Mouse (Mus musculus) neural tube, embryonic 11.5 days (tissue): ENCODE measurements around the gene Notch3. TPM values are rescaled to one million over a fixed set of nuclear protein-coding genes. Genes with fewer than 3 reads are reported as not detected.

Experiments
- ATAC-seq: fragments of 200-750 bp; cut with Nextera tagmentation; 2 replicates; pipeline ENCODE4 v1.8.0; 2017; ENCODE audit warnings: moderate number of reproducible peaks, mild to moderate bottlenecking, moderate TSS enrichment, moderate library complexity; ENCODE audit not compliant: insufficient read depth, low FRiP score, low TSS enrichment
- DNase-seq: peaks from one replicate; pipeline ENCODE4 v3.0.0-alpha.2; 2015; ENCODE audit warnings: low spot score
- H3K27ac ChIP-seq: fragments of 300-500 bp; sonication (generic); 2 replicates; pipeline ENCODE4 v1.5.1; 2014; ENCODE audit warnings: low read depth, mild to moderate bottlenecking, low read length
- H3K27me3 ChIP-seq: fragments of 300-500 bp; sonication (generic); 2 replicates; pipeline ENCODE4 v1.6.1; 2014; ENCODE audit warnings: mild to moderate bottlenecking, low read length, mixed read lengths; ENCODE audit not compliant: control insufficient read depth, insufficient read depth
- H3K36me3 ChIP-seq: fragments of 300-500 bp; sonication (generic); 2 replicates; pipeline ENCODE4 v1.6.1; 2014; ENCODE audit warnings: mild to moderate bottlenecking, low read length, moderate library complexity, mixed read lengths; ENCODE audit not compliant: control insufficient read depth, insufficient read depth
- H3K4me1 ChIP-seq: fragments of 300-500 bp; sonication (generic); 2 replicates; pipeline ENCODE4 v1.6.1; 2014; ENCODE audit warnings: low read length, mixed read lengths; ENCODE audit not compliant: control insufficient read depth, insufficient read depth
- H3K4me2 ChIP-seq: fragments of 300-500 bp; sonication (generic); 2 replicates; pipeline ENCODE4 v1.6.1; 2014; ENCODE audit warnings: low read depth, mild to moderate bottlenecking, moderate library complexity
- H3K4me3 ChIP-seq: fragments of 300-500 bp; sonication (generic); 2 replicates; pipeline ENCODE4 v1.5.1; 2014; ENCODE audit warnings: low read depth, low read length
- H3K9ac ChIP-seq: fragments of 300-500 bp; sonication (generic); 2 replicates; pipeline ENCODE4 v1.6.1; 2014; ENCODE audit warnings: mild to moderate bottlenecking, low read length
- H3K9me3 ChIP-seq: fragments of 300-500 bp; sonication (generic); 2 replicates; pipeline ENCODE4 v1.6.1; 2016; ENCODE audit warnings: low read length; ENCODE audit not compliant: control insufficient read depth
- WGBS: fragments of 180-500 bp; shearing (Covaris S2); extraction: QIAGEN DNeasy Blood & Tissue Kit; methylation state at CpG from one replicate; pipeline ENCODE4 v1.1.7; 2014; 5-methylcytosine and 5-hydroxymethylcytosine counted together
- polyA plus RNA-seq: library from polyadenylated mRNA; unstranded; fragments of >200 nt; fragmentation: Nextera tagmentation; extraction: Ambion mirVana; gene quantifications from 2 replicates; pipeline ENCODE4 v1.2.1, GENCODE M21; 2014

Notch3 gene
- polyA plus RNA-seq, 1 experiment from 2014 or later = 19.1 TPM

DNA sequence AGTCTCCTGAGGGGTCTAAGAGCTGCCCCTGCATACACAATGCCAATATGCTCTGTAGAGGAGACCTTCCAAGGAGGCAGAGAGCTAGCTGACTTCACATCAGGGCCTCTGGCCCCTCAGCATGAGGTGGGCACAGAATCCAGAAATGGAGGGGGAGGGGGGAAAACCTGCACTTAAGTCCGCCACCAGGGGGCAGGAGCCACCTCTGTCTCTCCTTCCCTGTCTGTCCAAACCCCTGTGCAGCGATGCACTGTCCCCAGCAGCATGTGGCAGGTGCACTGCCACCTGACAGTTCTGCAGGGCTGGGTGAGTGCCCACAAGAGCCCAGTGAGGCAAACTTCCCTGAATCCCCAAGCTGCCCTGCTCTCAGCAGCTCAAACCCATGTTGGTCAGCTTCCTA is 91.5 kb downstream of the Notch3 start:
- ATAC-seq (no peak), DNase-seq (peak; percentile 71)
- no peak overlapping the region for H3K9ac ChIP-seq
- H3K4me3 ChIP-seq = no peak overlapping the region
- no peaks in the 10 kb centered on the region for H3K36me3 ChIP-seq
- 0% methylated on average over 2 of the region's 2 CpGs for WGBS
- no peaks in the 10 kb centered on the region for H3K27me3 ChIP-seq
- no peaks in the 10 kb centered on the region for H3K9me3 ChIP-seq
- H3K4me1 ChIP-seq = no peaks in the 10 kb centered on the region; the same call in 1 of the 2 replicates
- no peak overlapping the region for H3K4me2 ChIP-seq
- no peak overlapping the region for H3K27ac ChIP-seq

GRCm38 (mm10) chr17:32074658-32075057 is 92.0 kb downstream of the Notch3 start:
- WGBS = 66% methylated on average over 4 of the region's 4 CpGs

GRCm38 (mm10) chr17:32073359-32073758 is 93.3 kb downstream of the Notch3 start:
- no peaks in the 10 kb centered on the region for H3K27me3 ChIP-seq
- 7% methylated on average over 2 of the region's 2 CpGs for WGBS
- no peaks in the 10 kb centered on the region for H3K9me3 ChIP-seq
- H3K27ac ChIP-seq = no peak overlapping the region
- H3K4me3 ChIP-seq = no peak overlapping the region
- DNase-seq = peak; percentile 86
- no peak for ATAC-seq
- no peaks in the 10 kb centered on the region; the same call in 1 of the 2 replicates for H3K4me1 ChIP-seq
- no peak overlapping the region for H3K9ac ChIP-seq
- no peak overlapping the region for H3K4me2 ChIP-seq
- H3K36me3 ChIP-seq = no peaks in the 10 kb centered on the region

More at GRCm38 (mm10) chr17:32074658-32075057, 92.0 kb downstream of the Notch3 start:
- no peak overlapping the region for H3K27ac ChIP-seq
- ATAC-seq (no peak), DNase-seq (no peak)
- H3K9ac ChIP-seq = no peak overlapping the region
- H3K4me3 ChIP-seq = no peak overlapping the region
- no peaks in the 10 kb centered on the region; the same call in 1 of the 2 replicates for H3K4me1 ChIP-seq
- no peaks in the 10 kb centered on the region for H3K9me3 ChIP-seq
- no peaks in the 10 kb centered on the region for H3K27me3 ChIP-seq
- no peak overlapping the region for H3K4me2 ChIP-seq
- no peaks in the 10 kb centered on the region for H3K36me3 ChIP-seq

Other genes with a start within 250 kb of the Notch3 start
- 49.1 and 50.9 TPM in 2 replicates for gene Rrp1b, start 130.8 kb downstream of the Notch3 start, polyA plus RNA-seq
- 0.49 and 0.69 TPM in 2 replicates for gene Hsf2bp, start 130.5 kb downstream of the Notch3 start, polyA plus RNA-seq
- gene Ephx3, start 22.7 kb upstream of the Notch3 start, polyA plus RNA-seq = not detected in 2 replicates
- gene Brd4, start 117.9 kb upstream of the Notch3 start, polyA plus RNA-seq = 114 and 115 TPM in 2 replicates
- 50.6 and 51.8 TPM in 2 replicates for gene Akap8, start 154.4 kb upstream of the Notch3 start, polyA plus RNA-seq
- gene Akap8l, start 183.8 kb upstream of the Notch3 start, polyA plus RNA-seq = 73.2 and 81.3 TPM in 2 replicates
- gene Wiz, start 222.6 kb upstream of the Notch3 start, polyA plus RNA-seq = 43.8 and 47.2 TPM in 2 replicates
- gene Rasal3, start 236.7 kb upstream of the Notch3 start, polyA plus RNA-seq = 0.42 and 0.82 TPM in 2 replicates